ENCODE assay signal across 22 mouse cellular contexts in the genomic region with DNA sequence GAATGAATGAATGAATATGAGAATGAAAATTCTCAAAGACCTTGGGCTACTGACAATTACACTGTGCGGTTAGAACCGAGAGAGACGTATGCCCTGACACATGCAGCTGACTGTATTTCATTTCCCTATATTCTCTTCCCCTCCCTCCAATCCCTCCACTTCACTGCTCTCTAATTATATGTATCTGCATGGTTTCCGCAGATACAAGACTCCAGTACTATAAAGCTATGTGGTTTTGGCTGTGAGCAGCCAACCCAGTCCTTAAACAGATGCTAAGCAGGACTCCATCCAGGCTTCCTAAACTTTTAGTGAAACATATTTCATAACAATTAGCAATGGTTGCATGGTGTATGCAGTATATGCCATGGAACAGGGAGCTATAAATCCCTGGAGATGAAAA.
DNase-seq lines count a peak whose midpoint lies in the region; ATAC-seq and TF ChIP-seq lines count a peak whose summit lies in the region.
"Had no signal": no experiment of that assay in that cellular context is flagged by ENCODE, and none has a peak within 500 bp of the region (broad histone marks: within the 10 kb centered on the region; RNA-seq: fewer than 3 reads in every experiment).

No protein-coding gene starts in this region.

- H3K9me3 ChIP-seq in midbrain, embryonic 15.5 days, result no peaks in the 10 kb centered on the region
- no peaks in the 10 kb centered on the region for H3K9me3 ChIP-seq in midbrain, embryonic 11.5 days (ENCODE audit: control insufficient read depth, low read length)
- no peaks in the 10 kb centered on the region for H3K9me3 ChIP-seq in embryonic facial prominence, embryonic 15.5 days (replicated peaks)
- H3K9me3 ChIP-seq: embryonic facial prominence, embryonic 12.5 days; forebrain, embryonic 10.5 days; forebrain, embryonic 12.5 days had no signal

- TF ChIP-seq POLR2A in heart, adult 2 months (IDR thresholded peaks at IDR 0.05; ENCODE audit: insufficient read depth, low read depth, low read length), result no peak

- no peak for TF ChIP-seq EP300 in heart, adult 2 months (IDR thresholded peaks at IDR 0.05; ENCODE audit: insufficient read depth, low read depth, low read length)

- no peak overlapping the region for H3K9ac ChIP-seq in heart, adult 2 months (ENCODE audit: low read depth, low read length)
- no peak overlapping the region for H3K9ac ChIP-seq in midbrain, embryonic 15.5 days
- H3K9ac ChIP-seq in midbrain, embryonic 11.5 days (ENCODE audit: low read length), result no peak overlapping the region
- H3K9ac ChIP-seq in embryonic facial prominence, embryonic 15.5 days, result no peak overlapping the region
- H3K9ac ChIP-seq: embryonic facial prominence, embryonic 12.5 days; forebrain, embryonic 12.5 days had no signal

- H3K4me3 ChIP-seq in heart, adult 2 months, result no peak overlapping the region
- H3K4me3 ChIP-seq in midbrain, embryonic 15.5 days, result no peak overlapping the region
- no peak overlapping the region for H3K4me3 ChIP-seq in midbrain, embryonic 11.5 days (ENCODE audit: low read depth, low read length)
- no peak overlapping the region for H3K4me3 ChIP-seq in embryonic facial prominence, embryonic 15.5 days (replicated peaks)
- H3K4me3 ChIP-seq: embryonic facial prominence, embryonic 12.5 days; erythroblast, embryonic 14.5 days; forebrain, embryonic 10.5 days; forebrain, embryonic 12.5 days had no signal

- 97% methylated on average over 4 of the region's 4 CpGs for WGBS in heart, adult 2 months
- WGBS in midbrain, embryonic 15.5 days, result 80% methylated on average over 4 of the region's 4 CpGs
- 90% methylated on average over 4 of the region's 4 CpGs for WGBS in midbrain, embryonic 11.5 days
- WGBS in embryonic facial prominence, embryonic 15.5 days, result 64% methylated on average over 4 of the region's 4 CpGs

- 0 out of 2 replicates have a peak, but pooled peaks have one; percentile 11 for ATAC-seq in midbrain, embryonic 15.5 days (replicated peaks)
- no peak for ATAC-seq in midbrain, embryonic 11.5 days (ENCODE audit: low FRiP score)
- peak; percentile 34; the same call in 1 of the 2 replicates for ATAC-seq in embryonic facial prominence, embryonic 15.5 days (ENCODE audit: insufficient number of reproducible peaks, low FRiP score, low TSS enrichment, low read depth)
- no peak for ATAC-seq in erythroblast, adult 5-6 weeks (replicated peaks; ENCODE audit: low FRiP score, poor library complexity, severe bottlenecking)
- ATAC-seq: forebrain, embryonic 14.5 days; forebrain, embryonic 16.5 days had no signal

- H3K4me2 ChIP-seq in midbrain, embryonic 15.5 days, result no peak overlapping the region
- H3K4me2 ChIP-seq in midbrain, embryonic 11.5 days, result no peak overlapping the region
- no peak overlapping the region for H3K4me2 ChIP-seq in embryonic facial prominence, embryonic 15.5 days (replicated peaks)
- H3K4me2 ChIP-seq: embryonic facial prominence, embryonic 12.5 days; forebrain, embryonic 12.5 days had no signal

- H3K79me2 ChIP-seq in heart, adult 2 months (replicated peaks; ENCODE audit: control insufficient read depth, insufficient read depth, low read length), result no peaks in the 10 kb centered on the region

- peak; percentile 53 for DNase-seq in heart, adult 11 months
- no peak for DNase-seq in heart, adult 2 months
- no peak for DNase-seq in midbrain, embryonic 11.5 days (ENCODE audit: low spot score, missing footprints)
- DNase-seq: adrenal gland, adult 2 months; adrenal gland, postnatal 10 days; adrenal gland, postnatal 25 days; cerebellum, adult 11 months; cerebellum, adult 18-20 months; cerebellum, adult 8-10 months; cerebellum, adult 9-11 months; cerebellum, postnatal 14 days; cerebellum, postnatal 36 days; embryo, embryonic 11 days had no signal

- intact Hi-C loops in heart, adult 2 months (cut with DNase I), result no loop called here

- no peaks in the 10 kb centered on the region for H3K27me3 ChIP-seq in heart, adult 2 months (ENCODE audit: control insufficient read depth, insufficient read depth, low read length)
- peaks cover 3% of the 10 kb centered on the region; the same call in 1 of the 2 replicates for H3K27me3 ChIP-seq in midbrain, embryonic 15.5 days (replicated peaks)
- H3K27me3 ChIP-seq in midbrain, embryonic 11.5 days (ENCODE audit: control insufficient read depth, insufficient read depth, low read length), result no peaks in the 10 kb centered on the region
- no peaks in the 10 kb centered on the region for H3K27me3 ChIP-seq in embryonic facial prominence, embryonic 15.5 days
- H3K27me3 ChIP-seq: embryonic facial prominence, embryonic 12.5 days; forebrain, embryonic 12.5 days had no signal

- no peaks in the 10 kb centered on the region for H3K36me3 ChIP-seq in heart, adult 2 months (ENCODE audit: control insufficient read depth, insufficient read depth, low read length)
- no peaks in the 10 kb centered on the region for H3K36me3 ChIP-seq in midbrain, embryonic 15.5 days (replicated peaks)
- no peaks in the 10 kb centered on the region for H3K36me3 ChIP-seq in midbrain, embryonic 11.5 days (ENCODE audit: control insufficient read depth, insufficient read depth, low read length)
- H3K36me3 ChIP-seq in embryonic facial prominence, embryonic 15.5 days, result no peaks in the 10 kb centered on the region
- H3K36me3 ChIP-seq: embryonic facial prominence, embryonic 12.5 days; forebrain, embryonic 10.5 days; forebrain, embryonic 12.5 days had no signal

- H3K27ac ChIP-seq in heart, adult 2 months, result no peak overlapping the region
- no peak overlapping the region for H3K27ac ChIP-seq in midbrain, embryonic 15.5 days
- H3K27ac ChIP-seq in midbrain, embryonic 11.5 days (ENCODE audit: low read depth, low read length), result no peak overlapping the region
- H3K27ac ChIP-seq in embryonic facial prominence, embryonic 15.5 days (replicated peaks), result no peak overlapping the region
- H3K27ac ChIP-seq: embryonic facial prominence, embryonic 12.5 days; forebrain, embryonic 10.5 days; forebrain, embryonic 12.5 days had no signal

- no peak for TF ChIP-seq CTCF in heart, adult 2 months (IDR thresholded peaks at IDR 0.05)

- H3K4me1 ChIP-seq in heart, adult 2 months (ENCODE audit: control insufficient read depth, insufficient read depth, low read length), result no peaks in the 10 kb centered on the region
- no peaks in the 10 kb centered on the region; the same call in 1 of the 2 replicates for H3K4me1 ChIP-seq in midbrain, embryonic 15.5 days
- H3K4me1 ChIP-seq in midbrain, embryonic 11.5 days (ENCODE audit: control insufficient read depth, insufficient read depth, low read length), result no peaks in the 10 kb centered on the region
- peaks cover 23% of the 10 kb centered on the region for H3K4me1 ChIP-seq in embryonic facial prominence, embryonic 15.5 days
- H3K4me1 ChIP-seq: forebrain, embryonic 12.5 days had no signal

Comparison
In these comparisons a context has a peak if more than half of its experiments do, and no peak if none do; other contexts are left out.
1. ATAC-seq: peak in midbrain, embryonic 15.5 days (single experiment) and embryonic facial prominence, embryonic 15.5 days (single experiment); none in midbrain, embryonic 11.5 days (single experiment) and erythroblast, adult 5-6 weeks (single experiment).